Mouse (Mus musculus): Measurements from ENCODE around the gene Cyp4f39.
"Not testable (repeated sequence)": the region's sequence is repeated elsewhere in the genome, so short reads cannot be mapped to it uniquely, and the experiment has no call there.

The Cyp4f39 gene

GRCm38 (mm10) chr17:32528408-32529337, 76.2 kb downstream of the Cyp4f39 start:
- intact Hi-C loops (cut with DNase I): no loop called here

DNA sequence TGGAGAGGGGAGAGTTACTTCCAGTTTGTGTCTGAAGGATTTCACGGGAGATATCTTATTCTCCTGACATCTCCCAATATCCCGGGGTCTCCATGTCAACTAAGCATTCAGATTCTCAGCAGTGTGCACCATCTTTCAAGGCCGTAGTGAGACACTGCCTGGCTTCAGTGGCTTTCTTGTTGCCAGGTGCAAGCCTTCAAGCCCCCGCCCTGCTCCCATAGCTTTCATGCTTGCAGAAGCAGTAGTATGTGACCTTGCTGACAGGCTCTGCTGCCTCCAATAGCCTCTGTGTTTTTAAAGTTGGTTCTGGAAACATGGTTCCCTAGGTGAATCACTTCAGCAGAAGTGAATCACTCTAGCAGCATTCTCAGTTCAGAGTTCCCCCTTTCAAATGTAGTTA, 79.8 kb downstream of the Cyp4f39 start:
- intact Hi-C loops (cut with DNase I): not testable (repeated sequence)

GRCm38 (mm10) chr17:32534068-32534467, 81.5 kb downstream of the Cyp4f39 start:
- intact Hi-C loops (cut with DNase I): no loop called here

DNA sequence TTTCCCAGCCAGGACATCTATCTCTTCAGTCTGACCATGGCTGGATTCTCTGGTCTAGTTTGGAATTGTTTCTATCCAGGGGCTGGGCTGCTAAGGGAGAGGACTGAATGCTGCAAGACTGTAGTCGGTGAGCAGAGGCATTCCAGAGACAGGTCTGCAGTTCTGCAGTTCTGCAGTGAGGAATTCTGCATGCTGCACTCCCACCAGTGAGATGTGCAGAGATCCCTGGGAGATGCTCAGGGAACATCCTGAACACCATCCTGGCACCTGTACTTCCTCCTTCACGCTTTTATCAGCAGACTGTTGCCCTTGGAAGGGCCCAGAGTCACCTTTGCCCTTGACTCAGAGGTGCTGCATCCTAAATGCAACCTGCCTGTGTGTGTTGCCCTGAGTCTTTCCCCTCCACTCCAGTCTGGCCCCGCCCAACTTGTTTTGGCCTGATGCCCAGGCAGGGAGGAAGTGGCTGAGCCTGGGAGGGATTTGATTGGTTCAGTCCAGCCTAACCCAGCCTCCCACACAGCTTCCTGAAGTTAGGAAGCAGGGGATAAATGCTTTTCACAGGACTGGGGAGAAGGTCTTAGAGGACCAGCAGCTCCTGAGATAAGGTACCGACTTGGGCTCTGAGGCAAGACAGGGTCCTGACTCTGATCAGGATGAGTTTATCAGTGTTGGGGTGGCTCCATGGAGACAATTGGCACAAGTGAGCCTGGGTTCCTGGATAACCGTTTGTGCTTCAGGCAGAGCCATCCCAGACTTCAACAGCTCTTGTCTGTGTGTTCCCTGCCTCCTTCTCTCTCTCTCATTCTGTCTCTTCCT, 83.7 kb downstream of the Cyp4f39 start, which contains the start of gene Cyp4f16:
Cyp4f16 (plus strand) TSS at position 508 of the 816 bp plus-strand sequence.
- intact Hi-C loops (cut with DNase I): not testable (repeated sequence)

DNA sequence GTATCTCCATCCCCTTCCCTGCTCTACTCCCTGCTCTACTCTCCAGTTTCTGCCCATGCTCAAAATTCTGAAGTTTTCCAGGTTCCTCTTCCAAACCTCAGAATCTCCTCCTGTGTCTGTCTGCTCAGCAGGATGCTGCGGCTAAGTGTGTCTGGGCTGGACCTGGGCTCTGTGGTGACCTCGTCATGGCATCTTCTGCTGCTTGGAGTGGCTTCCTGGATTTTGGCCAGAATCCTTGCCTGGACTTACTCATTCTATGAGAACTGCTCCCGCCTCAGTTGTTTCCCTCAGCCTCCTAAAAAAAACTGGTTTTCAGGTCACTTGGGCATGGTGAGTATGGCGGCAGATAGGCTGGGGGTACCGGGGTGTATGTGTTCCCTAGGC, 84.3 kb downstream of the Cyp4f39 start:
- intact Hi-C loops (cut with DNase I): no loop called here
